Mouse (Mus musculus): ENCODE measurements around the gene Rbfox2. TPM values are rescaled to one million over a fixed set of nuclear protein-coding genes. Genes with fewer than 3 reads are reported as not detected.

Rbfox2 gene
- polyA plus RNA-seq, 1 experiment from 2014 or later: 67.8 TPM

- no peak overlapping the region for H3K4me2 ChIP-seq (ENCODE audit: low read length)
- no peaks in the 10 kb centered on the region for H3K27me3 ChIP-seq (replicated peaks; ENCODE audit: control insufficient read depth, insufficient read depth, low read length)
- no peak overlapping the region for H3K27ac ChIP-seq (ENCODE audit: low read depth)
- no peaks in the 10 kb centered on the region for H3K36me3 ChIP-seq (ENCODE audit: control insufficient read depth, insufficient read depth, low read length)
- H3K4me3 ChIP-seq (ENCODE audit: low read depth, low read length): no peak overlapping the region
- DNase-seq (ENCODE audit: low spot score) (no peak), ATAC-seq (replicated peaks; ENCODE audit: low FRiP score, low TSS enrichment, low read depth) (no peak)
- 85% methylated on average over 5 of the region's 5 CpGs for WGBS
- no peak overlapping the region for H3K9ac ChIP-seq (ENCODE audit: low read length)
- H3K9me3 ChIP-seq (ENCODE audit: control insufficient read depth, low read length): no peaks in the 10 kb centered on the region
- peaks cover 13% of the 10 kb centered on the region for H3K4me1 ChIP-seq (replicated peaks; ENCODE audit: control insufficient read depth, insufficient read depth, low read length)
These were observed 62.8 kb downstream of the Rbfox2 start for GRCm38 (mm10) chr15:77243876-77244560.

- ATAC-seq (replicated peaks; ENCODE audit: low FRiP score, low TSS enrichment, low read depth) (no peak), DNase-seq (ENCODE audit: low spot score) (no peak)
- no peaks in the 10 kb centered on the region for H3K36me3 ChIP-seq (ENCODE audit: control insufficient read depth, insufficient read depth, low read length)
- H3K27ac ChIP-seq (ENCODE audit: low read depth): no peak overlapping the region
- H3K9ac ChIP-seq (ENCODE audit: low read length): no peak overlapping the region
- H3K27me3 ChIP-seq (replicated peaks; ENCODE audit: control insufficient read depth, insufficient read depth, low read length): no peaks in the 10 kb centered on the region
- WGBS: 85% methylated on average over 4 of the region's 4 CpGs
- H3K4me1 ChIP-seq (replicated peaks; ENCODE audit: control insufficient read depth, insufficient read depth, low read length): peaks cover 20% of the 10 kb centered on the region
- no peaks in the 10 kb centered on the region for H3K9me3 ChIP-seq (ENCODE audit: control insufficient read depth, low read length)
- H3K4me2 ChIP-seq (ENCODE audit: low read length): no peak overlapping the region
- no peak overlapping the region for H3K4me3 ChIP-seq (ENCODE audit: low read depth, low read length)
These were observed 66.2 kb downstream of the Rbfox2 start for GRCm38 (mm10) chr15:77240607-77241006.

- no peaks in the 10 kb centered on the region for H3K36me3 ChIP-seq (ENCODE audit: control insufficient read depth, insufficient read depth, low read length)
- peaks cover 22% of the 10 kb centered on the region for H3K4me1 ChIP-seq (replicated peaks; ENCODE audit: control insufficient read depth, insufficient read depth, low read length)
- H3K4me2 ChIP-seq (ENCODE audit: low read length): no peak overlapping the region
- 68% methylated on average over 4 of the region's 4 CpGs for WGBS
- H3K9me3 ChIP-seq (ENCODE audit: control insufficient read depth, low read length): no peaks in the 10 kb centered on the region
- no peak overlapping the region for H3K27ac ChIP-seq (ENCODE audit: low read depth)
- DNase-seq (ENCODE audit: low spot score): no peak
- H3K9ac ChIP-seq (ENCODE audit: low read length): no peak overlapping the region
- no peaks in the 10 kb centered on the region for H3K27me3 ChIP-seq (replicated peaks; ENCODE audit: control insufficient read depth, insufficient read depth, low read length)
- no peak overlapping the region for H3K4me3 ChIP-seq (ENCODE audit: low read depth, low read length)
- no peak for ATAC-seq (replicated peaks; ENCODE audit: low FRiP score, low TSS enrichment, low read depth)
These were observed 67.2 kb downstream of the Rbfox2 start for GRCm38 (mm10) chr15:77239564-77239963.

- ATAC-seq (replicated peaks; ENCODE audit: low FRiP score, low TSS enrichment, low read depth) (no peak), DNase-seq (ENCODE audit: low spot score) (no peak)
- Histone ChIP-seq H3K36me3 (ENCODE audit: control insufficient read depth, insufficient read depth, low read length) (no peaks in the 10 kb centered on the region), H3K27ac (ENCODE audit: low read depth) (no peak overlapping the region), H3K4me2 (ENCODE audit: low read length) (no peak overlapping the region), H3K9me3 (ENCODE audit: control insufficient read depth, low read length) (no peaks in the 10 kb centered on the region), H3K27me3 (replicated peaks; ENCODE audit: control insufficient read depth, insufficient read depth, low read length) (no peaks in the 10 kb centered on the region), H3K9ac (ENCODE audit: low read length) (no peak overlapping the region), H3K4me1 (replicated peaks; ENCODE audit: control insufficient read depth, insufficient read depth, low read length) (peaks cover 35% of the 10 kb centered on the region), H3K4me3 (ENCODE audit: low read depth, low read length) (no peak overlapping the region)
- 46% methylated on average over 1 of the region's 1 CpGs for WGBS
These were observed 69.1 kb downstream of the Rbfox2 start for GRCm38 (mm10) chr15:77237661-77238060.

GRCm38 (mm10) chr15:77236055-77236567 lies 70.7 kb downstream of the Rbfox2 start:
- no peak overlapping the region for H3K9ac ChIP-seq (ENCODE audit: low read length)
- no peak overlapping the region for H3K27ac ChIP-seq (ENCODE audit: low read depth)
- H3K4me1 ChIP-seq (replicated peaks; ENCODE audit: control insufficient read depth, insufficient read depth, low read length): peaks cover 35% of the 10 kb centered on the region
- H3K36me3 ChIP-seq (ENCODE audit: control insufficient read depth, insufficient read depth, low read length): no peaks in the 10 kb centered on the region
- no peaks in the 10 kb centered on the region for H3K27me3 ChIP-seq (replicated peaks; ENCODE audit: control insufficient read depth, insufficient read depth, low read length)
- WGBS: 58% methylated on average over 7 of the region's 7 CpGs
- DNase-seq (ENCODE audit: low spot score) (no peak), ATAC-seq (replicated peaks; ENCODE audit: low FRiP score, low TSS enrichment, low read depth) (no peak)
- no peaks in the 10 kb centered on the region for H3K9me3 ChIP-seq (ENCODE audit: control insufficient read depth, low read length)
- H3K4me2 ChIP-seq (ENCODE audit: low read length): no peak overlapping the region
- no peak overlapping the region for H3K4me3 ChIP-seq (ENCODE audit: low read depth, low read length)

GRCm38 (mm10) chr15:77235551-77235950 lies 71.3 kb downstream of the Rbfox2 start:
- Histone ChIP-seq H3K4me3 (ENCODE audit: low read depth, low read length) (no peak overlapping the region), H3K27me3 (replicated peaks; ENCODE audit: control insufficient read depth, insufficient read depth, low read length) (no peaks in the 10 kb centered on the region), H3K36me3 (ENCODE audit: control insufficient read depth, insufficient read depth, low read length) (no peaks in the 10 kb centered on the region), H3K9me3 (ENCODE audit: control insufficient read depth, low read length) (no peaks in the 10 kb centered on the region), H3K27ac (ENCODE audit: low read depth) (no peak overlapping the region), H3K4me2 (ENCODE audit: low read length) (no peak overlapping the region), H3K9ac (ENCODE audit: low read length) (no peak overlapping the region), H3K4me1 (replicated peaks; ENCODE audit: control insufficient read depth, insufficient read depth, low read length) (peaks cover 35% of the 10 kb centered on the region)
- 89% methylated on average over 4 of the region's 4 CpGs for WGBS
- no peak for DNase-seq (ENCODE audit: low spot score)
- no peak for ATAC-seq (replicated peaks; ENCODE audit: low FRiP score, low TSS enrichment, low read depth)

GRCm38 (mm10) chr15:77234296-77234695 lies 72.5 kb downstream of the Rbfox2 start:
- Histone ChIP-seq H3K4me1 (replicated peaks; ENCODE audit: control insufficient read depth, insufficient read depth, low read length) (peaks cover 39% of the 10 kb centered on the region), H3K9me3 (ENCODE audit: control insufficient read depth, low read length) (no peaks in the 10 kb centered on the region), H3K27ac (ENCODE audit: low read depth) (no peak overlapping the region), H3K4me2 (ENCODE audit: low read length) (no peak overlapping the region), H3K36me3 (ENCODE audit: control insufficient read depth, insufficient read depth, low read length) (no peaks in the 10 kb centered on the region), H3K4me3 (ENCODE audit: low read depth, low read length) (no peak overlapping the region), H3K27me3 (replicated peaks; ENCODE audit: control insufficient read depth, insufficient read depth, low read length) (no peaks in the 10 kb centered on the region), H3K9ac (ENCODE audit: low read length) (no peak overlapping the region)
- 48% methylated on average over 4 of the region's 4 CpGs for WGBS
- DNase-seq (ENCODE audit: low spot score): no peak
- no peak for ATAC-seq (replicated peaks; ENCODE audit: low FRiP score, low TSS enrichment, low read depth)

- Histone ChIP-seq H3K27ac (ENCODE audit: low read depth) (no peak overlapping the region), H3K9ac (ENCODE audit: low read length) (no peak overlapping the region), H3K9me3 (ENCODE audit: control insufficient read depth, low read length) (no peaks in the 10 kb centered on the region), H3K4me2 (ENCODE audit: low read length) (no peak overlapping the region), H3K27me3 (replicated peaks; ENCODE audit: control insufficient read depth, insufficient read depth, low read length) (no peaks in the 10 kb centered on the region), H3K4me1 (replicated peaks; ENCODE audit: control insufficient read depth, insufficient read depth, low read length) (peaks cover 27% of the 10 kb centered on the region), H3K4me3 (ENCODE audit: low read depth, low read length) (no peak overlapping the region), H3K36me3 (ENCODE audit: control insufficient read depth, insufficient read depth, low read length) (no peaks in the 10 kb centered on the region)
- WGBS: 53% methylated on average over 3 of the region's 3 CpGs
- DNase-seq (ENCODE audit: low spot score) (no peak), ATAC-seq (replicated peaks; ENCODE audit: low FRiP score, low TSS enrichment, low read depth) (no peak)
These were observed 76.7 kb downstream of the Rbfox2 start for GRCm38 (mm10) chr15:77230144-77230543.

- H3K4me3 ChIP-seq (ENCODE audit: low read depth, low read length): no peak overlapping the region
- no peaks in the 10 kb centered on the region for H3K27me3 ChIP-seq (replicated peaks; ENCODE audit: control insufficient read depth, insufficient read depth, low read length)
- H3K9ac ChIP-seq (ENCODE audit: low read length): no peak overlapping the region
- no peak for DNase-seq (ENCODE audit: low spot score)
- 56% methylated on average over 7 of the region's 7 CpGs for WGBS
- H3K9me3 ChIP-seq (ENCODE audit: control insufficient read depth, low read length): no peaks in the 10 kb centered on the region
- ATAC-seq (replicated peaks; ENCODE audit: low FRiP score, low TSS enrichment, low read depth): no peak
- no peak overlapping the region for H3K4me2 ChIP-seq (ENCODE audit: low read length)
- H3K36me3 ChIP-seq (ENCODE audit: control insufficient read depth, insufficient read depth, low read length): no peaks in the 10 kb centered on the region
- H3K27ac ChIP-seq (ENCODE audit: low read depth): no peak overlapping the region
- peaks cover 9% of the 10 kb centered on the region; the same call in 1 of the 2 replicates for H3K4me1 ChIP-seq (replicated peaks; ENCODE audit: control insufficient read depth, insufficient read depth, low read length)
These were observed 79.9 kb downstream of the Rbfox2 start for GRCm38 (mm10) chr15:77226831-77227354.
